Mouse (Mus musculus): Measurements from ENCODE around the gene Pcdh15. TPM values are rescaled to one million over a fixed set of nuclear protein-coding genes. Genes with fewer than 3 reads are reported as not detected.

Pcdh15 gene
- total RNA-seq, 4 experiments from 2014 or later = 8.6 to 10.2 (median 9.6) TPM

DNA sequence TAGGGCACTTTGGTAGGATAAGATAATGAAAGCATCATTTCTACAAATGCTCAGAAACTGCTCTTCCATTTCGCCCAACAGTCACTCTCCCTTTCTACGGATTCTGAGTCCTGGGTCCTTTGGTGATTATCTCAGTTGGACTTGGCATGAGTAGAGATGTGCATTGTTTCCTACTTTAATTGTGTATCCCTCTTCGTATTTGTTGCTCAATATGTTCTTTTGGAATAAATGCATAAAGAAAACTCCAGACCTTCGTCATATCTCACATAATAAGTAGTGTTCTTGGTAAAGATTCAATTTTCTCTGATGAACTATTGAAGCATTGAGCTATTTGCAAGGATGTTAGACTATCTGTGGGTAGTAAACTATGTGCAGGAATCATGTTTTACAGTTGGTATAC, 854.2 kb downstream of the Pcdh15 start:
- DNase-seq = no peak

DNA sequence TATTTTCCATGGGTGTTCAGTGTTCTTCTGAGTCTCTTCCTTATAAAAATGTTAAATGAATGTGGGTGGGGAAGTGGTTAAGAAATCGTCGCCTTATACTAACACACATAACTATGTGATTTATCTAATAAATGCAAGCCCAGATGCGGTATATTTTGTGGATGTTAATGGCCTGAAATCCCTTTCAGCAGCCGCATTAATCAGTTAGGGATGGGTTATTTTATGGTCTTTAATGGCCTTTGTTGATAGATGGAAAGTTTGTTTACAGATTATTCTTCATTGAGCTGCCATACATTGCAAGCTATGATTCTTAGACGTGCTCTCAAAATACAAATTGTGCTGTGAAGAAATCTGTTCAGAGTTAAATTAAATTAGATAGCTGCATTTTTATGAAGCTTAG, 884.9 kb downstream of the Pcdh15 start:
- DNase-seq = no peak

DNA sequence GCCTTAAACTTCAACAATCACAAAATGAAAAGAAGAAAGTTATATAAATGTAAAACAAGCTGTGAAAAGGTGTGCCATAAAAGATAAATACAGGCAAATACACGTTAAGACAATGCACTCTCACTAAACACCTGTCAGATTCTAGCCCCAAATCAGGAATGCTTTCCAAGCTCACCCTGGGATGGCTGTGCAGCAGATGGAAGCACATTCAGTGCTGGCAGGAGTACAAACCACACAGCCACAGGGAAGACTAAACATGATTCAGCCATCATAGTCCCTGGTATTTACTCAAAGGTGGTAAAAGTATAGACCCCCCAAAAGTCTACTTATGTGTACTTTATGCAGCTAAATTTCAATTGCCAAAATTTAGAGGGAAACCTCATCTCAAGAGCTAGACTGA, 909.7 kb downstream of the Pcdh15 start:
- DNase-seq = no peak

DNA sequence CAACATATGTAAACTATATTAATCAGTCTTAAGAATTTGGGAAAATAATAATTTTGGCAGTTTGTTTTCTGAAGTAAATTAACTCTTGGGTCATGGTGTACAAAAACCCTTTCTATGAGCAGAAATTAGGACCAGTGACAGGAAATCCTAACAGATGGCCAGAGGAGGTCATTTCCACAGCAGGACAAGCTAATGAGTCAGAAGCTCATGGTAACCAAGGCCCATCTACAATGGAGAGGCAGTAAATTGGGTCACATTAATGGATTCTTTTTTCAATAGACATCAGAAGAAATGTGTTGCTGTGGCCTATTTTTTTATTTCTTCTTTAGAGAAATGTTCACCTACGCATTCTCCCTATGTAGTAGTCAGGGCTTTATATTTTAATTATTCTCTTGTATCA, 923.9 kb downstream of the Pcdh15 start:
- DNase-seq = no peak

DNA sequence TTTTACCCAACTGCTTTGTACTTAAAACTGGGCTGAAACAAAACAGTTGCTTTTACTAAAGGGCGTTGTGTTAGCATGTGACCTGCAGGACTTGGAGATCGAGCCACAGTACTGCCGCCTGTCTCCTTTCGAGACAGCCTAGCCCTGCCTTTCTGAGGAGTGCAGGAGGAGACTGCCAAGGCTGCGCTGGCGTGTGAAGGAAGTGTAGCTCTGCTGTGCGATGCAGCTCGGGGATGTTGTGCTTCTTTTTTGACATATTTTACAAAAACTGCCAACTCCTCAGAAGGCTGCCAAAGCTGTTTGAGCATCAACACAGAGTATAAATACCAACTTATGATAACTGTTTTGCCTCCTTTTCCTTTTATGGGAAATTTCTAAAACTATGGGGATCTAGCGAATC, 953.9 kb downstream of the Pcdh15 start:
- DNase-seq = no peak

DNA sequence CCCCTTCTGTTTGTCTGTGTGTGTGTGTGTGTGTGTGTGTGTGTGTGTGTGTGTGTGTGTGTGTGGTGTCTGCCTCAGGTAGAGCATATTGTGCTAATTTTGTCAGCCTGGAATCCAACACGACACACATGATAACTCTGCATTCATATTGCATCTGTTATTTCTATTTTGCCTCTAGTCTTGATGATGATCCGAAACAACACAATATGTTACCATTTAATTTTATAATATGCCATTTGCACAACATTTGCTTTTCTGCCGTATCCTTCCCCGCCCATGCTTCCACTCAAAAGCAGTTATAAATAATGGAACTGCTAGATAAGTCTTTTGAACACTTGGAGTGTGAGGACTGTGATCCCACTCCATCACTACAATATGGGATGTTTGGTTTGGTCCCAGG, 987.5 kb downstream of the Pcdh15 start:
- DNase-seq = no peak

DNA sequence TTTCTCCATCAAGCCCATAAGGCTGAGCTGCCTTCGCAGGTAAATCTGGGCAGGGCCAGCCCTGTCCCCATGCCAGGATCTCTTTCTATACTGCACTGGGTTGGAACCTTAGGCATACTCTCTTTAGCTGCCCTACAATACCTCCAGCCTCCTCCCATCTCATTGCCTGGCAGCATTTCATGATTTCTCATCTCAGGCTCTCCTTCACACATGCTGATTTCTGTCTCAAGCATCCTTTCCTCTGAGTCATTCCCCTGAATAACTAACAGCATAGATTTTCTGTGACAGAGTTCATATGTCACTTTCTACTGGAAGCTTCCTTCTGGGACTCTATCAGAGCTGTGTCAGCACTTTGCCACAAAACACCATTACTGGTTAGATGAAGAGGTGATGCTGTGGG, 999.2 kb downstream of the Pcdh15 start:
- no peak for DNase-seq

DNA sequence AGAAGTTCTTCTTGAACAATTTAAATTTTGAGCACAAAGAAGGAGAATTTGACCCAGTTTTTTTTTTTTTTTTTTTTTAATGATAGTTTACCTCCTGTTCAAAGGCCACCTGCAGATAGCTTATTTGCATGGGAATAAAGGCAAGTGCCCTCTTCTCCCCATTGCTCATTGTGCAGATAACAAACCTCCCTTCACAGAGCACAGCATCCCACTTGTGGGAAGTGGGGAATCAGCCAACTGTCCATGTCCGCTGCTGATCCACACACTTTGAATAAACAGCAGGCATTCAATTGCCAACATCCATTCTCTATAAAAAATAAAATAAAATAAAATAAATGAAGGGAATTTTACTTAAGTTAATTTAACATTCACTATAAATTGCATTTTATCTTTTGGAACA, 1015.0 kb downstream of the Pcdh15 start:
- DNase-seq = no peak

DNA sequence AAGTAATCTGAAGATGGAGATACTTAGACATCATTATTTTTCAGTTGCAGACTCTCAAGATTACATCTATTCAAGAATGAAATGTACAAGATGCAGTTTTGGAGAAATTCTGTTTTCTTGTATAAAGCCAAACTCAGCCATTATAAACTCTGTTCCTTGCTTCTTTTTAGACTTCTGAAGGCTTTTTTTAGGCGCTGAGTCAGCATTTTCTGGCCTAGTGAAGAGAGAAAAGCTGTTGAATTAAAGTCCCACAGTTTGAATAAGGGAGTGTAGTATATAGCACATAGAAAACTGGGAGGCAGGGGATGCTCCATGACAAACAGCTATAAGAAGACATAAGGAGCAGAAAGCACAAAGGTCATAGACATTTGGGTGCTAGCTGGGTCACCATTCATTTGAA, 1017.7 kb downstream of the Pcdh15 start:
- DNase-seq = no peak

DNA sequence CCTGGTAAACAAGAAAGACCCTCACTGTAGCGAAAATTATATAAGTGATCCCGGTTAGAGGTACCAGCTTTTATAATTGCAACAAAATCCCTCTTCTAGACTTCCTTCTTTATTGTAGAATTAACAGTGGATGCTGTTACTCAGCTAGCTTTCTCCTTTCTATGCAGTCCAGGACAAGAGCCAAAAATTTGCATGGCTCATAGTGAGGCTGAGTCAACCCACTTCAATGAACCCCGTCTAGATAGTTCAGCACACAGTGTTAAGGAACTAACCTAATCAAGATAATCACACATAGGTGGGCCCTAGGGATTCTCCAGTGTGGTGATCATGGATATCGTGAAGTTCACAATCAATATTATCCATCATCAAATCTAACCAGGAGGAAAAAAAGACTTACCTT, 1024.3 kb downstream of the Pcdh15 start:
- no peak for DNase-seq

DNA sequence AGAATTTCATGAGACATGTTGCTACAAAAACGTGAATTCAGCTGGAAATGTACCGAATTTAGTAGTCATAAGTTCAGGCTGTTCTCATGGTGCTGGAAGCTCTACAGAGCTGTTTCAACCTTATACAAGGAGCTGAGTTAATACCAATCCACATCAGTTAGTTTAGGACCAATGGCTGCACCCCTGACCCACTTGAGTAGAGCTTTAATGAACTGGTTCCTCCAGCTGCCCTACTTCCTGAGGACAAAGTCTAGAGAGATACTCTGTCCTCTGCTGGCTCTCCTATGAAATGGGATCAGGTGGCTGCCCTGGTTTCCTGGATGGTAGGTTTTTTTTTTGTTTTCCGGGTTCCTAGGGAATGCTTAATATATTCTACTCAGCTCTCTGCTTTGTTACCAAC, 1030.0 kb downstream of the Pcdh15 start:
- DNase-seq = no peak

DNA sequence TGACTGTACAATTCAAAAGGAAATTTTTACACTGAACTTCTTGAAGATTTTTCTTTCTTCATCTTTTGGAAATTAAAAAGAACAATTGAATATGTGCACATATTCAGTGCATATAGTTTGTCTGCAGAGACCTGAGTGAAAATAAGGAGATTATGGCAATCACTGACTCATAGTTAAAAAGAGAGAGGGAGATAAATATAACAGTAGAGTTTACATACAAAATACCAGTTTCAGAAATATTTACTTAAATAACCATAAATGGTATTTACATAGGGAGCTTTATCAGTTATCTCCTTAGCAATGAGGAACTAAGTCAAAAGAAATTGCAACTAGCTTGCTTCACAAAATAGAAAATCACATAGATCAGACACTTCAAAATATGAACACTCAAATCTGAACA, 1030.5 kb downstream of the Pcdh15 start:
- DNase-seq = no peak

DNA sequence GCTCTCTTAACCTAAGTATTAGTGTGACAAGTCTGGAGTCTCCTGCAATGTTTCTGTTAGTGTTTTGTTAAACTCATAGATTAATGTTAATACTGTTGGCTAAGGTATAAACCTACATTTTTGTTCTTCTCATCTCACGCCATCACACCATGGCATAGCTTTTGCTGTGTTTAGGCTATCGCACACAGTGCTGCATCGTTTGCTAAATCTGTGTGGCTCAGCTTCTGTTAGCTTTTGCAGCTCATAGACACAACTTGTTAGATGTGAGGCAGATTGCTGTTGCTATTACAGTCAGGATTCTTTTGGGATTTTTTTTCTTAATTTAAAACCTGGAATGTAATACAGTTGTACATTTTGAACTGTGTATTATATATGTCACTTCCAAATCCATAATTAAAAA, 1031.7 kb downstream of the Pcdh15 start:
- no peak for DNase-seq

DNA sequence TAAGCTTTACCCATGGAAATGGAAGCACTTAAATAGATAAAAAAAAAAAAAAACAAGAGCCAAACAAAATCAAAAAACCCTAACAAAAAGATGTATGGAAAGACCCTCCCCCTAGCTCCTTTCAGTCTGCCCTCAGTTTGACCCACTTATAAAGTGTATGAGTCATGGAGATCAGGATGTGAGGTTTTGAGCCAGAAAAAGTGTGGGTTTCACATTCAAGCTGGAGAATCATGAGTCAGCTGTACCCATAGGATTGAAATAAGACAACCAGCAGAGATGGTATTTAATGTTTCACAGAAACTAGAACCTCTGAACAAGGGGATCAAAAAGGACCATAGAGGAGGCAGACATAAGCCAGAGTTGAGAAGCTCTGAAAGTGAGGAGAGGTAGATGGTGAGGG, 1048.8 kb downstream of the Pcdh15 start:
- DNase-seq = no peak

DNA sequence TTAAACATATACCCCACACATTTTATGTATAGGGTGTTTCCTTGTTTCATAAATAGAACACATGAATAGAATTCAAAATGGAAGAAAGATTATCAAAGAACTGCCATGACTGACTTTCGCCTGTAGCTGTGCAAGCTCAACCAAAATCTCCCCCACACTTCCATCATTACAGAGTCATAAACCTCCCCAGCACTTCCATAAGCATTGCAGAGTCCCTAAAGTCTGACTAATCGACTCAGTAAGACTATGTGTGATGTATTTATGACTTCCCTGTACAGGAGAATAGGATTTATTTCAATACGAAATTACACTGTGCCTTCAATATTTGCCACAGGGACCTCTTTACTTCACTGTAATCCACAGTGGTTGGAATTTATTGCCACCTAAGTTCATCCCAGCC, 1082.8 kb downstream of the Pcdh15 start:
- DNase-seq = no peak

DNA sequence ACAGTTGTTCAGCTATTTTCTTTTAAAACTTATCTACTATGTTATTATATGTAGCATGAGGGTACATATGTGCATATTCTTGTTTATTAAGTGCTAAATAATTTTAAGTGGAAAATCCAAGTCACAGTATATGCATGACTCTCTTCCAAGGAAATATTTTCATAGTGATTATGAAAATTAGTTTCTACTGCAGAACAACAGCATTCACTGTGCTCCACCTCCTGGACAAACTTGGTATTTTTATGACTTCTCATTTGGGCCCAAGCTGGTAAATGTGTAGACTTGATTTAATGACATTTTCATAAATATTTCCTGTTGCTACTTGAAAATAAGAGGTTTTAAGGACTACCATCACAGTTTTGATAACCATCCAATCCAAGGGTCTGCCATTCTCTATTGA, 1104.5 kb downstream of the Pcdh15 start:
- DNase-seq = no peak

DNA sequence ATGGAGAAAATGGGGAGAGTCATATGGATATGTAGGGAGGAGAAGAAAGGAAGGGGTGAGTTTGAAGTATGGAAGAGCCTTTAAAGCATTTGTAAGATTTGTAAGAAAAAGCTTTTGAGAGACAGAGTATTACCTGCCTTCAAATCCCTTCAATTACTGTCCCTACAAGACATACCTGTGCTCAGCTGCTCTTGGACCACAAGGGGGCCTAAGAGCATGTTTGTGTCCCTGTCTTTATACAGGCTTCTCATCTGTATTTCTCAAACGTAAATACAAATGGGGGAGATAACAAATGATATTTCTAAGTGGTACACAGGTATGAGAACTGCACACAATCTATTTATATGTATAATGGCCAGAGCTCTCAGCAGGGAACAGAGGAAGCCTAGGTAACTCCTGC, 1118.1 kb downstream of the Pcdh15 start:
- no peak for DNase-seq

DNA sequence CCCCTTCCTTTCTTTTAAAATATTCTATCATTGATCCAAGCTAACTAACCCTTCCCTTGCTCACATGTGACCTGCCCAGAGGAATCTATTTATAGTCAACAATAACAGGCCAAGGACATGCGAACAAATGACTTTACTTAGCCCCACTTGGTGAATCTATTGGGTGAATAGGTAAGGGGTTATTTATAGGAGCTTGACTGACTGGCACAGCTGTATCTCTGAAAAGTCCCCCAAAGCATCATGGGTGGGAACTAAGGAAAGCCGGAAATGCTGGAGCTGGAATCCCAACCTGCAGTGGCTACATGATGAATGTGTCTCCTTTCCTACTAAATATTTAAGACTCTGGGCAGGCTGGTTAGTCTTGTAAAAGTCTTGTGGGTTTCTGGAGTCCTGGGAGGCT, 1121.3 kb downstream of the Pcdh15 start:
- no peak for DNase-seq

DNA sequence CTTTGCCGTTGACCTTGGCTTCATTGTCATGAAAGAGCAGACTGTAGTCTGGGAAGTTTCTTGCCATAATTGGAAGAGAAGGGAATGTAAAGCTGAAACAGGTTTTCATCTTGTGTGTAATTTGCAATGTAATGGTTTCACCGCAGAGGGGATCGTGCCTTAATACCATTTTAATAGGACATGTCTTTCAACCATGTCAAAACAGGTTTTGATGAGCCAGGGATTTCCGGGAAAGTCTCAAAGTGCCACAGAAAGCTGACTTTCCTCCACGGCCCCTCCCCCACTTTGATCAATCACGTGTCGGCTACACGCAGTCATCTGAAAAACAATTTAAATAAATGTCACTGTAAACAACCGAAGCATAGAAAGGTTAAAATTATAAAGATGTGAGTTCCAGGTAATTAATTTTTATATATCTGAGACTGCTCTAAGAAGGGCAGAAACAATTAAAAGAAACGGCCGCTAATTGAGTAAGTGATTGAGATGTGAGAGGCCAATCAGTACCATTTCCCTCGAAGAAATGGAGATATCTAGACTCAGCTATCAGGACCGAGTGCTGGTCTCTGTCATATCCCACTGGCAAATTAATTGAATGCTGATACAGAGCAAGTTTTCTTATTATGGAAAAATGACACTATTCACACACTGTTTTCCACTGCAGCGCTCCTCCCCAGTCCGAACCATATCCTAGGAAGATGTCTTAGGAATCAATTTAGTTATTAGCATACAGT, 1158.7 kb downstream of the Pcdh15 start:
- no peak for DNase-seq

DNA sequence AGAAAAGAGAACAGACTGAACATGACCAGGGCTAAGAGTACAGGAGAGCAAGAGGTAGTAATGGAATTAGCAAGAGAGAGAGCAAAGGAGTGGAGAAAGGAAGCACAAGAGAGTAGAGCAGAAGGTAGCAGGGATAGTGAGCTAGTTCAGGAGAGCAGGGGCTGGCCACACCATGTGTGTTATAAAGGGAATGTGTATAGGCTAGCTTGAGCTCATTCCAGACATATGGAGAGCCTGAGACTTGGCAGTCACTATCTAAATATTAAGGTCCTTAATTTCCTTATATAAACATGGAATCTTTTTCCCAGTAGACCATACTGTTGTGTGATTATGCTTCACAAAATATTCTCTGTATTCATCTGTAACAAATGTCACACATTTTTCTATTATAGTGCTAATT, 1159.5 kb downstream of the Pcdh15 start:
- no peak for DNase-seq

DNA sequence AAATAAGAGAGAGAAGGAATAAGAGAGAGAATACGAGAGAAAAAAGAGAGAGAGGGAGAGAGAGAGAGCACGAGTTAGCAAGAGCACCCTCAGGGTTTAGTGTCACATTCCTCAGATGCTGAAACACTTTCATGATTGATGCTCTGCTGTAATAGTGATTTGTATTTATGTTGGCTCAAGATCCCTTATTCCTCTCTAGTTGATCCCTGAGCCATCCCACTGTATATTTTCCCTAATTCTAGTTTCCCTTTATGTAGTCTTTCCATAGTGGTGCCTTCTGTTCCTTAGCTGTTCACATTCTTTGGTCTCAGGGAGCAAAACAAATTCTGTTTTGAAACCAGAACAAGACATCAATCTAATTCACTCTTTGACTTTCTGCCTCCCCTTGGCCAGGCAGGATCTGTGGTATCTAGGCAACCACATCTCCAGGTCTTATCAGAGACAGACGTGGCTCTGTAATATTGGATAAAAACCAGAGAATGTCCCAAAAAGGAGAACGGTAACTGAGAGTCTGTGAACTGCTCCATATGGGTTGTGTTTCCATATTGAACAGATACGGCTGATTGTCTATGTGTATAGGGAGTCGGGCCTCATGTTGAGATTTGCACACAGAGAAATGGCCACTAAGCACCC, 1170.6 kb downstream of the Pcdh15 start:
- DNase-seq = no peak

DNA sequence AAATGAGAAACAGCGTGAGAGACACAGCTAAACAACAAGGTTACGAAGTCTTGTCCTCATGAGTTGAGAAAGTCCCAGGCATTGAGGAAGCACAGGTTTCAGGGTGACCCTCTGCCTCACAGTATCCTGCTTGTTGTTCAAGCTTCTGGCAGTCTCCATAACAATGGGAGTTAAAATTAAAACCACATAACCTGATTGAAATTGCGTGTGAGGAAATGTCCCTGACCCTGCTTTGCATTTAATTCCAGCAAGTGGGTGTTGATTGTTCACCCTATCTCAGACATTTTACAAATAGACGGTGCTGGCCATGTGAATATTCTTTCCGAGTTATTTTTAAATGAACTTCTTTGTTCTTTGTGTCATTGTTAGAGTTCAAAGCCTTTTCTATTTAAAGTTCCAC, 1171.8 kb downstream of the Pcdh15 start:
- DNase-seq = no peak

DNA sequence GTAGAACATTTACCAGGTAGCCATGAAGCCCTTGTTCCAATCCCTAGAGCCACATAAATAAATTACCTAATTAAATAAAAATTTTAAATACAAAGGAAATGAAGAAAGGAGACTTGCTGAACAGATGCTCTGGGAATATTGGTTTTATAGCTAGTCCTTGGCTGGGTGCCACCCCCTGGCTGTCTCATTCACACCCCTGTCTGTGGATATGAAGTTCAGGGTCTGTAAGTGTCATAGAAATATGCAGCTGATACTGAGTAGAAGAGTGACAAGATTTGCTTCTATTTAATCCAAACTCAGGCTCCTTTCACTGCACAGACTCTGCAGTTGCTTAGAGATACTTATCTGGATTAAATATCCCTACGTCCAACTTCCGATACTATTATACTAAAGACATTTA, 1205.0 kb downstream of the Pcdh15 start:
- no peak for DNase-seq

DNA sequence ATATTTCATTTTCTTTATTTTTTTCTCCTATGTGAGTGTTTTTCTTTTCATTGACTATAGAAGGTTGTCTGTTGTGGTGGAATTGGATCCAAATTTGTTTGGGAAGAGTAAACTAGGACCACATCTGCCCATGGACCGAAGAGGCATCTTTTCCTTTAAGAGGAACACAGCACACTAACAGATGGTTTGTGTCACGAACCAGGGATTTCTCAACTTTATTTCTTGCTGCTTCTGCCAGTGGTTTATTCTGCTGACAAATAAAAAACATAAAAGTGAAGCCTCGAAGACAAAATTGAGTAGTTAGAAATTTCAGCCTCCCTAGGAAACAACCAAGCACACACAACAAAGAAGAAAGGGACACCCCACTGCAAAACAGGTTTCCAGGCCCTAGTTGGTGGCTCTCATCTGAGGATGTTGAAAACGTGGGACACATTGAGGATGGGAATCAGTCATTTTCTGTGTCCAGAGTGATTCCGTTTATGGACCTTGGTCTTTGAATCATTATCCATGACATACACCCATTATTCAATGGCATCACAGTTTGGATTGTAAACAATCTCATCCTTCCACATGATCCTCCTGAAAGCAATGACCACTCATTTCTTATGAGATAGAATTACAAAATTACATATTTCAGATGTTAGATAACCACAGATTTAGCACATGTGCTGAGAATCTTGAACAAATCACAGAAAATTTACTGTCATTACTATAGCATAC, 1206.5 kb downstream of the Pcdh15 start:
- no peak for DNase-seq
